ENCODE assay signal across 27 mouse cellular contexts in the genomic region with DNA sequence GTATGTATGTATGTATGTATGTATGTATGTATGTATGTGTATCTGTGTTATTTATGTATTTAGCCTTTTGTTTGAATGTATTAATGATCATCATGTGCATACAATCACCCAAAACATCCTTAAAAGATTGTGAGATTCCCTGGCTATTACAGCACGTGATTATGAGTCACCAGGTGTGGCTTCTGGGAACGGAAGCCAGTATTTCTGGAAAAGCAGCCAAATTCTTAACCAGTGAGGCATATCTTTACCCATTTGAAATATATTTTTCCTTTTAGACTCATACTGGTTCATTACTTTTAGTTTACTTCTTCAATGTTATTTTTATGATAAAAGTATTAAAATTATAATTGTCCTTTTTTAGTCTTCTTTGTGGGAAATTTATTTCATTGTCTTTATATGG.
"Had no signal": no experiment of that assay in that cellular context is flagged by ENCODE, and none has a peak within 500 bp of the region (broad histone marks: within the 10 kb centered on the region; RNA-seq: fewer than 3 reads in every experiment).

No protein-coding gene starts in this region.

- H3K4me3 ChIP-seq: gastrocnemius, adult 2 months; heart, adult 2 months; heart, embryonic 13.5 days; heart, embryonic 15.5 days; hindbrain, embryonic 13.5 days; hindbrain, embryonic 15.5 days; kidney, embryonic 15.5 days; limb, embryonic 13.5 days; limb, embryonic 15.5 days; liver, embryonic 12.5 days had no signal

- H3K27ac ChIP-seq: gastrocnemius, adult 2 months; heart, adult 2 months; heart, embryonic 13.5 days; heart, embryonic 15.5 days; hindbrain, embryonic 13.5 days; hindbrain, embryonic 15.5 days; hindbrain, postnatal 0 days; kidney, embryonic 15.5 days; kidney, postnatal 0 days; limb, embryonic 13.5 days; limb, embryonic 15.5 days; liver, embryonic 12.5 days had no signal

- H3K4me1 ChIP-seq: heart, embryonic 13.5 days; heart, embryonic 15.5 days; hindbrain, embryonic 13.5 days; hindbrain, embryonic 15.5 days; kidney, embryonic 15.5 days; limb, embryonic 13.5 days; limb, embryonic 15.5 days; liver, embryonic 12.5 days had no signal

- H3K36me3 ChIP-seq: heart, embryonic 13.5 days; heart, embryonic 15.5 days; hindbrain, embryonic 13.5 days; hindbrain, embryonic 15.5 days; kidney, embryonic 15.5 days; limb, embryonic 13.5 days; limb, embryonic 15.5 days; liver, embryonic 12.5 days had no signal

- H3K27me3 ChIP-seq: heart, embryonic 13.5 days; heart, embryonic 15.5 days; hindbrain, embryonic 13.5 days; hindbrain, embryonic 15.5 days; kidney, embryonic 15.5 days; limb, embryonic 13.5 days; limb, embryonic 15.5 days; liver, embryonic 12.5 days had no signal

- H3K9me3 ChIP-seq: heart, embryonic 13.5 days; heart, embryonic 15.5 days; hindbrain, embryonic 13.5 days; hindbrain, embryonic 15.5 days; kidney, embryonic 15.5 days; limb, embryonic 13.5 days; limb, embryonic 15.5 days; liver, embryonic 12.5 days had no signal

- ATAC-seq: hindbrain, postnatal 0 days; intestine, embryonic 16.5 days; liver, embryonic 12.5 days had no signal

- DNase-seq: gastrocnemius, adult 2 months; gastrocnemius, postnatal 14 days; gastrocnemius, postnatal 36 days; heart, adult 11 months; heart, adult 2 months; heart, postnatal 14 days; heart, postnatal 36 days; kidney, adult 11 months; kidney, adult 2 months; kidney, adult 9 months; kidney, postnatal 14 days; kidney, postnatal 36 days; layer of hippocampus, adult 9-11 months; layer of hippocampus, postnatal 36 days; left cerebral cortex, postnatal 4 days had no signal

- H3K9ac ChIP-seq: heart, embryonic 13.5 days; heart, embryonic 15.5 days; hindbrain, embryonic 13.5 days; hindbrain, embryonic 15.5 days; kidney, embryonic 15.5 days; limb, embryonic 13.5 days; limb, embryonic 15.5 days; liver, embryonic 12.5 days had no signal

- H3K4me2 ChIP-seq: heart, embryonic 11.5 days; heart, embryonic 13.5 days; heart, embryonic 15.5 days; hindbrain, embryonic 13.5 days; hindbrain, embryonic 15.5 days; kidney, embryonic 15.5 days; limb, embryonic 13.5 days; limb, embryonic 15.5 days; liver, embryonic 12.5 days had no signal
